Mouse (Mus musculus) thymus, postnatal 10 days (tissue): Measurements from ENCODE around the gene Tm4sf4.
A peak's percentile ranks its signal among the peaks of the same experiment; 100 is the strongest.

Experiments
- DNase-seq, 2 experiments: peaks; one replicate each; pipeline ENCODE4 v3.0.0; 2021; ENCODE audit warnings: low spot score in 2 of 2

Gene Tm4sf4

GRCm38 (mm10) chr3:57425089-57425730, at the start of gene Tm4sf4:
Gene Tm4sf4, plus strand, starts transcription at chr3:57425314.
- no peak for DNase-seq

- no peak for DNase-seq
Measured at GRCm38 (mm10) chr3:57386423-57386822, 38.7 kb upstream of the Tm4sf4 start.

GRCm38 (mm10) chr3:57386895-57387294, 38.2 kb upstream of the Tm4sf4 start:
- DNase-seq = no peak

- DNase-seq = no peak
Measured at GRCm38 (mm10) chr3:57387593-57387992, 37.5 kb upstream of the Tm4sf4 start.

GRCm38 (mm10) chr3:57411535-57411934, 13.6 kb upstream of the Tm4sf4 start:
- DNase-seq = no peak

- DNase-seq = no peak
Measured at GRCm38 (mm10) chr3:57420233-57420632, 4.9 kb upstream of the Tm4sf4 start.

- DNase-seq = no peak
Measured at GRCm38 (mm10) chr3:57420660-57421059, 4.5 kb upstream of the Tm4sf4 start.

- no peak for DNase-seq
Measured at GRCm38 (mm10) chr3:57426351-57426750, 1.2 kb downstream of the Tm4sf4 start.

GRCm38 (mm10) chr3:57428682-57429464, 3.8 kb downstream of the Tm4sf4 start:
- DNase-seq = no peak

- DNase-seq = no peak
Measured at GRCm38 (mm10) chr3:57429486-57429885, 4.4 kb downstream of the Tm4sf4 start.

- DNase-seq = no peak
Measured at GRCm38 (mm10) chr3:57431706-57432105, 6.6 kb downstream of the Tm4sf4 start.

- DNase-seq = no peak
Measured at GRCm38 (mm10) chr3:57435364-57435763, 10.2 kb downstream of the Tm4sf4 start.

GRCm38 (mm10) chr3:57440956-57441355, 15.8 kb downstream of the Tm4sf4 start:
- DNase-seq = no peak

GRCm38 (mm10) chr3:57445706-57446105, 20.6 kb downstream of the Tm4sf4 start:
- DNase-seq = no peak

GRCm38 (mm10) chr3:57447889-57448288, 22.8 kb downstream of the Tm4sf4 start:
- no peak for DNase-seq

GRCm38 (mm10) chr3:57448445-57448844, 23.3 kb downstream of the Tm4sf4 start:
- peak in 1 of 2 experiments; percentile 31 for DNase-seq

GRCm38 (mm10) chr3:57458652-57459051, 33.5 kb downstream of the Tm4sf4 start:
- no peak for DNase-seq

GRCm38 (mm10) chr3:57463302-57463701, 38.2 kb downstream of the Tm4sf4 start:
- no peak for DNase-seq

GRCm38 (mm10) chr3:57466289-57466688, 41.2 kb downstream of the Tm4sf4 start:
- DNase-seq = no peak

- no peak for DNase-seq
Measured at GRCm38 (mm10) chr3:57469325-57469724, 44.2 kb downstream of the Tm4sf4 start.

- DNase-seq = no peak
Measured at GRCm38 (mm10) chr3:57470326-57470725, 45.2 kb downstream of the Tm4sf4 start.

GRCm38 (mm10) chr3:57470981-57471601, 46.0 kb downstream of the Tm4sf4 start:
- DNase-seq = no peak

GRCm38 (mm10) chr3:57472407-57472806, 47.3 kb downstream of the Tm4sf4 start:
- DNase-seq = no peak
